ENCODE assay signal across 8 mouse cellular contexts in the genomic region with DNA sequence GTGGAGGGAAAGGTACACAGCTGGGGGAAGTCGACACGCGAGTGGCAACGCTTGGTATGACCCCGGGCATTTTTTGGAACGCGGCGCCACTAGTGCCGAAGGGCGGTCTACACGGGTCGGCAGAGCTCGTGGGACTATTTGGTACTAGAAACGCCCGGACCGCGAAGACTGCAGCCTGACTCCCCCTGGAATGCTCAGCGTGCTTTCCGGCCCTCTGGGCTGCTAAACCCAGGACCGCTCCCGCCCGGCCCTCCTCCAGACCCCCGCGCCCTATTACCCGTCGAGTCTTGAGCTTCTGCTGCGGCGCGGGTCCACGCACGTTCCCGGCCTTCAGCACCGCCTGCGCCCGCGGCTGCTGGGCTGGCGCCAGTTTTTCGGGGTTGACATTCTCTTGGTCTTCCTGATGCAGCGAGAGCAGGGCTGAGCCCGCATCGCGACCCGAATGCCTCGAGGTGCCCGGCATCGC. TPM values are rescaled to one million over a fixed set of nuclear protein-coding genes. Genes with fewer than 3 reads are reported as not detected.
DNase-seq lines count a peak whose midpoint lies in the region; ATAC-seq and TF ChIP-seq lines count a peak whose summit lies in the region.

No protein-coding gene starts in this region.

- H3K27me3 ChIP-seq in limb, embryonic 11.5 days (ENCODE audit: control insufficient read depth, insufficient read depth, low read length) = no peaks in the 10 kb centered on the region
- no peaks in the 10 kb centered on the region for H3K27me3 ChIP-seq in neural tube, embryonic 12.5 days (replicated peaks)

- H3K27ac ChIP-seq in left cerebral cortex, adult 2 months = no peak overlapping the region
- 0 out of 2 replicates have a peak overlapping the region, but pooled peaks have one; percentile 13 for H3K27ac ChIP-seq in embryonic fibroblast, embryonic 13.5 days (ENCODE audit: insufficient read depth, low read length)
- peak overlapping the region; percentile 73 for H3K27ac ChIP-seq in limb, embryonic 11.5 days (replicated peaks; ENCODE audit: low read depth, low read length)
- H3K27ac ChIP-seq in neural tube, embryonic 12.5 days = no peak overlapping the region

- H3K4me3 ChIP-seq in left cerebral cortex, adult 2 months = peak overlapping the region; percentile 61
- H3K4me3 ChIP-seq in embryonic fibroblast, embryonic 13.5 days (ENCODE audit: insufficient read depth, low read length) = peak overlapping the region; percentile 100
- H3K4me3 ChIP-seq in limb, embryonic 11.5 days (ENCODE audit: low read depth, low read length) = peak overlapping the region; percentile 93
- peak overlapping the region; percentile 73 for H3K4me3 ChIP-seq in neural tube, embryonic 12.5 days

- peaks cover 18% of the 10 kb centered on the region; the same call in 1 of the 2 replicates for H3K36me3 ChIP-seq in limb, embryonic 11.5 days (ENCODE audit: control insufficient read depth, insufficient read depth, low read length)
- H3K36me3 ChIP-seq in neural tube, embryonic 12.5 days = peaks cover 23% of the 10 kb centered on the region

- no peak for DNase-seq in left cerebral cortex, adult 2 months (ENCODE audit: extremely low spot score in 1 of 2, low spot score in 2 of 2)
- no peak for DNase-seq in left cerebral cortex, adult 8-10 months (ENCODE audit: low spot score in 2 of 2)
- DNase-seq in NIH3T3 (ENCODE audit: low read depth) = peak; percentile 36
- no peak for DNase-seq in limb, embryonic 11.5 days (ENCODE audit: low spot score)
- no peak for DNase-seq in urinary bladder, adult 2 months (ENCODE audit: low spot score)
- DNase-seq in layer of hippocampus, postnatal 14 days (ENCODE audit: low spot score in 2 of 2) = no peak

- H3K4me1 ChIP-seq in embryonic fibroblast, embryonic 13.5 days (ENCODE audit: control insufficient read depth, insufficient read depth, low read length) = peaks cover 5% of the 10 kb centered on the region; the same call in 1 of the 2 replicates
- peaks cover 6% of the 10 kb centered on the region; the same call in 1 of the 2 replicates for H3K4me1 ChIP-seq in limb, embryonic 11.5 days (ENCODE audit: control insufficient read depth, insufficient read depth, low read length)
- peaks cover 22% of the 10 kb centered on the region for H3K4me1 ChIP-seq in neural tube, embryonic 12.5 days

- no peak for TF ChIP-seq CTCF in left cerebral cortex, adult 2 months (IDR thresholded peaks at IDR 0.05)
- no peak for TF ChIP-seq CTCF in embryonic fibroblast, embryonic 13.5 days (IDR thresholded peaks at IDR 0.05; ENCODE audit: borderline replicate concordance, insufficient read depth, low read length)

- intact Hi-C loops in left cerebral cortex, adult 2 months (cut with DNase I) = no loop called here

- TF ChIP-seq POLR2A in embryonic fibroblast, embryonic 13.5 days (IDR thresholded peaks at IDR 0.05; ENCODE audit: low read depth, low read length) = no peak

- peak overlapping the region; percentile 74 for H3K4me2 ChIP-seq in limb, embryonic 11.5 days (ENCODE audit: low read depth, severe bottlenecking)
- H3K4me2 ChIP-seq in neural tube, embryonic 12.5 days (replicated peaks) = peak overlapping the region; percentile 92

- no peaks in the 10 kb centered on the region for H3K9me3 ChIP-seq in limb, embryonic 11.5 days (ENCODE audit: control insufficient read depth, low read length)
- no peaks in the 10 kb centered on the region for H3K9me3 ChIP-seq in neural tube, embryonic 12.5 days

- ATAC-seq in limb, embryonic 11.5 days (ENCODE audit: insufficient number of reproducible peaks, low FRiP score, low TSS enrichment, low read depth) = peak; percentile 60
- peak; percentile 54 for ATAC-seq in neural tube, embryonic 12.5 days (ENCODE audit: low FRiP score, low read depth)

- under 1% methylated on average over 46 of the region's 46 CpGs for WGBS in limb, embryonic 11.5 days
- WGBS in neural tube, embryonic 12.5 days = under 1% methylated on average over 45 of the region's 46 CpGs

- H3K9ac ChIP-seq in limb, embryonic 11.5 days (ENCODE audit: low read length) = peak overlapping the region; percentile 93
- H3K9ac ChIP-seq in neural tube, embryonic 12.5 days = peak overlapping the region; percentile 83

RNA-seq across cellular contexts. Expression of gene Ccna2, which starts 0.6 kb away (rescaled TPM):
- 1 to 10 TPM in 1 of 2 experiments, under 1 TPM in 1; 0.63 to 1.1 TPM for total RNA-seq in left cerebral cortex, adult 2 months (2021)
- 1 to 10 TPM in 3 of 4 experiments, under 1 TPM in 1; 0.99 to 1.4 (median 1.1) TPM for total RNA-seq in left cerebral cortex, adult 8-10 months (2022)
- polyA plus RNA-seq in embryonic fibroblast, embryonic 13.5 days (2011; ENCODE audit: insufficient read length, low read depth, missing spikeins) = 72.9 and 117 TPM in 2 replicates
- polyA plus RNA-seq in limb, embryonic 11.5 days (2014; fragmentation: Nextera tagmentation; extraction: Ambion mirVana) = 277 and 284 TPM in 2 replicates
- 135 and 139 TPM in 2 replicates for polyA plus RNA-seq in neural tube, embryonic 12.5 days (2016; fragmentation: Nextera tagmentation; extraction: Ambion mirVana)
- 4.7 and 5.5 TPM in 2 replicates for polyA plus RNA-seq in urinary bladder, adult 2 months (2012; rRNA removed)
- 1 to 10 TPM; 2.9 to 4.0 TPM for total RNA-seq in layer of hippocampus, postnatal 14 days (2021)

RNA-seq across cellular contexts. Expression of gene Exosc9, which starts 19.0 kb away (rescaled TPM):
- total RNA-seq in left cerebral cortex, adult 2 months (2021) = 10 to 100 TPM; 37.2 to 42.7 TPM
- 10 to 100 TPM; 40.6 to 42.9 (median 40.8) TPM for total RNA-seq in left cerebral cortex, adult 8-10 months (2022)
- 52.2 and 53.3 TPM in 2 replicates for polyA plus RNA-seq in embryonic fibroblast, embryonic 13.5 days (2011; ENCODE audit: insufficient read length, low read depth, missing spikeins)
- 81.4 and 92.2 TPM in 2 replicates for polyA plus RNA-seq in limb, embryonic 11.5 days (2014; fragmentation: Nextera tagmentation; extraction: Ambion mirVana)
- 85.2 and 86.6 TPM in 2 replicates for polyA plus RNA-seq in neural tube, embryonic 12.5 days (2016; fragmentation: Nextera tagmentation; extraction: Ambion mirVana)
- polyA plus RNA-seq in urinary bladder, adult 2 months (2012; rRNA removed) = 28.6 and 29.0 TPM in 2 replicates
- total RNA-seq in layer of hippocampus, postnatal 14 days (2021) = 10 to 100 TPM; 39.7 to 41.5 TPM

RNA-seq across cellular contexts. Expression of gene Bbs7, which starts 41.9 kb away (rescaled TPM):
- 10 to 100 TPM; 14.1 to 18.5 TPM for total RNA-seq in left cerebral cortex, adult 2 months (2021)
- 10 to 100 TPM; 15.3 to 18.1 (median 17.0) TPM for total RNA-seq in left cerebral cortex, adult 8-10 months (2022)
- polyA plus RNA-seq in embryonic fibroblast, embryonic 13.5 days (2011; ENCODE audit: insufficient read length, low read depth, missing spikeins) = 16.0 and 19.4 TPM in 2 replicates
- 18.1 and 20.8 TPM in 2 replicates for polyA plus RNA-seq in limb, embryonic 11.5 days (2014; fragmentation: Nextera tagmentation; extraction: Ambion mirVana)
- polyA plus RNA-seq in neural tube, embryonic 12.5 days (2016; fragmentation: Nextera tagmentation; extraction: Ambion mirVana) = 19.2 and 19.8 TPM in 2 replicates
- 7.9 and 8.2 TPM in 2 replicates for polyA plus RNA-seq in urinary bladder, adult 2 months (2012; rRNA removed)
- 10 to 100 TPM; 15.4 to 16.1 TPM for total RNA-seq in layer of hippocampus, postnatal 14 days (2021)

RNA-seq across cellular contexts. Expression of gene Gm11549, which starts 49.8 kb away (rescaled TPM):
- total RNA-seq in left cerebral cortex, adult 2 months (2021) = 10 to 100 TPM; 35.7 to 44.6 TPM
- 10 to 100 TPM; 24.5 to 30.0 (median 28.1) TPM for total RNA-seq in left cerebral cortex, adult 8-10 months (2022)
- 0.30 and 0.52 TPM in 2 replicates for polyA plus RNA-seq in embryonic fibroblast, embryonic 13.5 days (2011; ENCODE audit: insufficient read length, low read depth, missing spikeins)
- polyA plus RNA-seq in limb, embryonic 11.5 days (2014; fragmentation: Nextera tagmentation; extraction: Ambion mirVana) = not detected in 2 replicates
- 0.65 and 0.84 TPM in 2 replicates for polyA plus RNA-seq in neural tube, embryonic 12.5 days (2016; fragmentation: Nextera tagmentation; extraction: Ambion mirVana)
- 0.04 and 0.07 TPM in 2 replicates for polyA plus RNA-seq in urinary bladder, adult 2 months (2012; rRNA removed)
- 1 to 10 TPM; 1.5 to 1.9 TPM for total RNA-seq in layer of hippocampus, postnatal 14 days (2021)

Comparison
In these comparisons a context has a peak if more than half of its experiments do, and no peak if none do; other contexts are left out.
1. H3K27ac ChIP-seq: peak in embryonic fibroblast, embryonic 13.5 days (single experiment) and limb, embryonic 11.5 days (single experiment); none in left cerebral cortex, adult 2 months (single experiment) and neural tube, embryonic 12.5 days (single experiment).
2. RNA of gene Ccna2, which starts 0.6 kb away (polyA plus RNA-seq): 277 to 284 TPM in limb, embryonic 11.5 days, 135 to 139 TPM in neural tube, embryonic 12.5 days and 72.9 to 117 TPM in embryonic fibroblast, embryonic 13.5 days; 4.7 to 5.5 TPM in urinary bladder, adult 2 months; every median in the first group is over 10 times any median in the second.
3. Peak in every context shown above with its lines, with median percentiles within 50 percentile points of each other: H3K4me3 ChIP-seq.